21 mouse cellular contexts compared by ENCODE assay signal in genomic region chr5:115145976-115146746, GRCm38 (mm10). TPM values are rescaled to one million over a fixed set of nuclear protein-coding genes. Genes with fewer than 3 reads are reported as not detected.
"Had no signal": no experiment of that assay in that cellular context is flagged by ENCODE, and none has a peak within 500 bp of the region (broad histone marks: within the 10 kb centered on the region; RNA-seq: fewer than 3 reads in every experiment).

No protein-coding gene starts in this region.

- H3K9me3 ChIP-seq: limb, embryonic 12.5 days; liver, embryonic 13.5 days; lung, embryonic 15.5 days; midbrain, embryonic 12.5 days; neural tube, embryonic 13.5 days had no signal

- DNase-seq: kidney, postnatal 4 days; liver; liver, embryonic 13.5 days; liver, postnatal 0 days; lung, postnatal 14 days; retina, postnatal 1 day; right cerebral cortex, postnatal 14 days; thymus, postnatal 36 days had no signal

- H3K27ac ChIP-seq: kidney, postnatal 0 days; limb, embryonic 12.5 days; liver, embryonic 13.5 days; lung, embryonic 15.5 days; macrophage; midbrain, embryonic 12.5 days; neural tube, embryonic 13.5 days had no signal

- H3K4me1 ChIP-seq: limb, embryonic 12.5 days; lung, embryonic 15.5 days; neural tube, embryonic 13.5 days had no signal

- H3K4me2 ChIP-seq: limb, embryonic 12.5 days; liver, embryonic 13.5 days; lung, embryonic 15.5 days; midbrain, embryonic 12.5 days; neural tube, embryonic 13.5 days had no signal

- ATAC-seq: liver, postnatal 0 days; midbrain, embryonic 16.5 days had no signal

- H3K9ac ChIP-seq: limb, embryonic 12.5 days; liver, embryonic 13.5 days; liver, postnatal 0 days; lung, embryonic 15.5 days; midbrain, embryonic 12.5 days; neural tube, embryonic 13.5 days had no signal

- H3K4me3 ChIP-seq: limb, embryonic 12.5 days; liver, embryonic 13.5 days; lung, embryonic 15.5 days; midbrain, embryonic 12.5 days; neural tube, embryonic 13.5 days had no signal

- H3K27me3 ChIP-seq: limb, embryonic 12.5 days; liver, embryonic 13.5 days; lung, embryonic 15.5 days; midbrain, embryonic 12.5 days; neural tube, embryonic 13.5 days had no signal

RNA-seq across cellular contexts. Expression of gene Cabp1, which starts 48.0 kb away (rescaled TPM):
- total RNA-seq: megakaryocyte-erythroid progenitor cell, adult 5-6 weeks had no signal
- polyA plus RNA-seq: liver, embryonic 13.5 days; liver, postnatal 0 days; macrophage had no signal

RNA-seq across cellular contexts. Expression of gene Gm10401, which starts 48.1 kb away (rescaled TPM):
- total RNA-seq: layer of hippocampus, adult 8-10 months; layer of hippocampus, postnatal 14 days; left cerebral cortex, adult 8-10 months; left cerebral cortex, postnatal 36 days; megakaryocyte-erythroid progenitor cell, adult 5-6 weeks had no signal
- polyA plus RNA-seq: small intestine, adult 2 months had no signal
